Mouse (Mus musculus) kidney, postnatal 4 days (tissue): ENCODE measurements at regions not wholly inside any gene's neighbourhood (a gene's known extent, or its start where the extent isn't known, plus 50 kb on each side); places are given as distances from the start of the nearest gene placed in this dataset.

ENCODE experiments used
- DNase-seq, 2 experiments: peaks; one replicate each; pipeline ENCODE4 v3.0.0; 2021; ENCODE audit warnings: mixed read lengths in 2 of 2

- DNase-seq = no peak
Observed at GRCm38 (mm10) chr5:79131443-79132308, 1723.8 kb upstream of the Igfbp7 start.

GRCm38 (mm10) chr5:79083170-79083569 is 1675.3 kb upstream of the Igfbp7 start:
- no peak for DNase-seq

- DNase-seq = peak; percentile 58 to 59
Observed at GRCm38 (mm10) chr5:79059805-79060204, 1652.0 kb upstream of the Igfbp7 start.
